Mouse (Mus musculus) testis, adult 2 months (tissue): Measurements from ENCODE around the gene Tomm34.

Source experiments
- CTCF ChIP-seq: fragments of 200-500 bp; IDR thresholded peaks from 2 replicates; pipeline ENCODE4 v1.5.1; 2012; ENCODE audit warnings: low read depth, mild to moderate bottlenecking, inconsistent platforms, low read length, moderate library complexity; ENCODE audit not compliant: control insufficient read depth, insufficient read depth, insufficient replicate concordance
- POLR2A ChIP-seq: fragments of 200-500 bp; IDR thresholded peaks from 2 replicates; pipeline ENCODE4 v1.6.1; 2012; ENCODE audit warnings: low read depth, mild to moderate bottlenecking, inconsistent platforms, low read length, moderate library complexity; ENCODE audit not compliant: control insufficient read depth

GRCm38 (mm10) chr2:164089508-164089907 is 18.5 kb upstream of the Tomm34 start:
- TF ChIP-seq POLR2A (no peak), CTCF (no peak)
